Mouse (Mus musculus) urinary bladder, postnatal 25 days (tissue): ENCODE data around the gene Nptx2.

Experiments
- DNase-seq: peaks from one replicate; pipeline ENCODE4 v3.0.0; 2022; ENCODE audit warnings: low spot score

Gene Nptx2

GRCm38 (mm10) chr5:144585100-144585499 is 39.4 kb downstream of the Nptx2 start:
- no peak for DNase-seq

GRCm38 (mm10) chr5:144591248-144591880 is 45.7 kb downstream of the Nptx2 start:
- DNase-seq: no peak

GRCm38 (mm10) chr5:144594796-144595195 is 49.1 kb downstream of the Nptx2 start:
- DNase-seq: no peak
